Mouse (Mus musculus) mature B cell (primary cell): ENCODE results near the gene Nup205.
"Not testable (repeated sequence)": the region's sequence is repeated elsewhere in the genome, so short reads cannot be mapped to it uniquely, and the experiment has no call there.

Source experiments
- in situ Hi-C: fragments of 300-500 bp; cut with MboI; formaldehyde crosslinking; loops from 2 replicates; pipeline ENCODE4 v1.14.3; 2019

Nup205 gene

DNA sequence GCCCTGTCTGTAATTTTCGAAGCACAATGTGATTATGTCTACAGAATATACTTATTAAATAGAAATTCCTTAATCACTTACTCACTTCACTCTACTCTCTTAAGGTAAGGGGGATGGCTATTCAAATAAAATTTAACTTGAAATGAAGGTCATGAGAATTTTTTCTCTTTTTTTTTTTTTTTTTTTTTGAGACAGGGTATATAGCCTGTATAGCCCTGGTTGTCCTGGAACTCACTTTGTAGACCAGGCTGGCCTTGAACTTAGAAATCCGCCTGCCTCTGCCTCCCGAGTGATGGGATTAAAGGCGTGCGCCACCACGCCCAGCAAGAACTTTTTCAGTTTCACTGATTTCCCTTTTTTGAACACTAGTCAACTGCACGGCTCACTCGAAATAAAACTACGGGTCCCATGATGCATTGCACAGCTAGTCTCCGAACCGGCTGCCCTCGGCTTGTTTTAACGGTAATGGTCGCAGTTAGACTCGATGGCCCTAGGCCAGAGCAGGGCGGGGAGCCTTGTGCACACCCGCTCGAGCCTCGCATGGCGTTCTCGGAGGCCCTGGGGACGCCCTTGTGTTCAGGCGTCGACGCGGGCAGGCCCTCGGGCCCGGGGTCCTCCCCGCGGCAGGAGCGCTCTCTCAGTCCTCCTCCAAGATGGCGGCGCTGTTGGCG, at the start of gene Nup205:
Gene Nup205 (plus strand): TSS at position 443 of the 671 bp plus-strand sequence.
- in situ Hi-C loops: no loop called here

DNA sequence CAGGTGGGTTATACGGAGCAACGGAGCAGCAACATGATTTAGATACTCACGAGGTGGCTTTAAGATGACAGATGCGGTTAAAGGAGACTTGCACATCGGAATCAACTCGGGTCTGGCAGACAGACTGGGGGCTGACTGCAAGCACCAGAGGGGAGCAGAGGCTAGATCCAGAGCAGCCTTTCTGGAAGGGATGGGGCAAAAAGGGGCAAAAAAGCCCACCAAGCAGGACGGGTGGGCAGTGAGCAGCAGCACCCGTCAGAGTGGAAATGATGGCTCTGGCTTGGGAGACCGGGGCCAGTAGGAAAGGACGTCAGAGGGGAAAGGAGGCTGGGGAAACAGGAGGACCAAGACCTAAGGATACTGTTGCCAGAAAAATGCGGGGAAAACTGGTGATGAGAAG, 44.4 kb upstream of the Nup205 start:
- in situ Hi-C loops: no loop called here

DNA sequence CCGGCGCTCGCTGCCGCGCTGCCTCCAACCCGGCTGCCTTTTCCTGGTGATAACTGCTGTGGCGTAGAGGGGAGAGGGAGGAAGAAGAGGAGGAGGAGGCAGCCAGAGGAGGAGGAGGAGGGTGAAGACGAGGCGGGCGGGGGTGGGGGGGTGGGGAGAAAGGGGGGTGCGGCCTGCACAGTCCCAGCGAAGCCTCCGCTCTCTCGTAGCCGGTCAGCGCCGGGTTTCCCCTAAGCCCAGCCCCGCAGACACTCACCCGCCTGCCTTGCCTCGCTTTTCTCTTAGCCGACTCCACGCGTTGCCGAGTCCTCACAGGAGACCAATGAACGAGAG, 44.0 kb upstream of the Nup205 start:
- in situ Hi-C loops: no loop called here

DNA sequence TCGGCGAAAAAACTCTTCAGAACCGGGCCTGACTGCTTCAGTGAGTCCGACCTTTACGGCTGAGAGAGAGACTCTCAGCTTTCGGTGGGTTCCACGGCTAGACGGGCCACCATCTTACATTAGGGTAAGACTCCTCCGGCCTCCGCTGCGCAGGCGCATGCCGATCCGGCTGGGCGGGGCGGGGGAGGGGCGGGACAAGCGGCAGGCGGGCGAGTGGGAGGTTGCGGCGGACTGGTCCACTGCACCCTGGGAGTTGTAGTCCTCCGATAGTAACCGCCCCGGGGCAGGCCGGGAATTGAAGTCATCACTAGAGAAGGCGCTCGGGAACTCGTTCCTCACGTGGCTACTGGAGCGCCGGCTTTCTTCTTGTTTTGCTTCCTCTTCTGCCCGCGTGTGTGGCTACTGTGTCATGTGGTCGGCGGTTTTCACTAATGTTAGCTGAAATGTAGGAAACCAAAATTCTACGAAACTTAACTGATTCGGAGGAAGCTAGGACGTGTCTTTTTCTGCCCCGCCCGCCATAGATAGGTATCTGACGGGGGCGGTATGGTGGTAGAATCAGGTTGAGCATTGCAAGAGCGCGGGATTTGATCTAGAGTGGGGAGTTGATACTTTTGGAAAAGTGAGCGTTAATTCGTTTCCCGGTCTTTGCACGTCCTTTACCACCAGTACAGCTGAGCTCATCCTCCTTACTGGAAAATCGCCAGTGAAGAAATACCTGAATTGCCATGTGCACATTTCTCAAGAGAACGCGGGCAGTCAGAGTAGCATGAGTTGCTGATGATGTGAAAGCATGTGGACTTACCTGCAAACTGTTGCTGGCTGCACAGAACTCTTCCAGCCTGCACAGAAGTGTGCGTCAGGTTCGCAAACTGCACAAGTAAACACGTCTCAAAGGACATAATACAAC, 43.4 kb upstream of the Nup205 start, which contains the start of gene Cnot4:
Gene Cnot4 (minus strand): TSS at position 146 of the 910 bp plus-strand sequence.
- in situ Hi-C loops: no loop called here

DNA sequence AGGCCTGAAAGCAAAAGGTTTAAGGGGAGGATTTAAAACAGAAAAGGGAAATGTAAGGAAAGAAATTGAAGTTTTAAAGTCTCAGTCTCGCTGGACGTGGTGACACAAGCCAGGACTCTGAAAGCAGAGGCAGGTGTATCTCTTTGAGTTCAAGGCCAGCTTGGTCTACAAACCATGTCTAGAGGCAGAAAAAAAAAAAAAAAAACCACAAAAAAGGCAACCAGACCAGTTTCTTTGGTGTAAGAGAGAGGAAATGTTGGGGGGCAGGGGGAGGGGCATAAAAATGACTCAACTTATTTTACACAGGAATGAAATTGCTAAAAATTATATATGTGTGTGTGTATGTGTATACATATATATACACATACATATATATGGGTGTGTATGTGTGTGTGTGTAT, 42.4 kb upstream of the Nup205 start:
- in situ Hi-C loops: no loop called here

DNA sequence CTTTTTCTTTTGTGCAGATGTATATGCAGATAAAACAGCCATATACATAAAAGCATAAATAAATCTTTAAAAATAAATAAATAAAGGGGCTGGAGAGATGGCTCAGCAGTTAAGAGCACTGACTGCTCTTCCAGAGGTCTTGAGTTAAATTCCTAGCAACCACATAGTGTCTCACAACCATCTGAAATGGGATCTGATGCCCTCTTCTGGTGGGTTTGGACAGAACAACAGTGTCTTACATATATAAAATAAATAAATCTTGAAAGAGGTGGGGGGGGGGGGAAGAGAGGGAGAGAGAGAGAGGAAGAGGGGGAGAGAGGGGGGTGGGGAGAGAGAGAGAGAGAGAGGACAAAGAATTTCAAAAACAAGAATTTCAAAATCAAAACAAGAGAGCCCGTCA, 36.9 kb upstream of the Nup205 start:
- in situ Hi-C loops: no loop called here

DNA sequence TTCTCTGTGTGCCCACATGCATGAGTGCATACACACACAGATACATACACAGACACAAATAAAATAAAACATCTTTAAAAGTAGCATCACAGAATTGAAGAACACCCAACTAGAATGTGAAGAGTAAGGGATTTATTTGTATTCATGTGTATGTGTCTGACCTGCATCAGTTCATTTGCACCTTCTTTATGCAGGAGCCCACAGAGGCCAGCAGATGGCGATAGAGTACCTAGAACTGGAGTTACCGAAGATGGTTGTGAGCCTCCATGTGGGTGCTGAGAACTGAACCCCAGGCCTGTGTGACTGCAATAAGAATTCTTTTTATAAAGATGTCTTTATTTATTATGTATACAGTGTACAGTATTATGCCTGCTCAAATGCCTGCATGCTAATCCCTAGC, 31.7 kb upstream of the Nup205 start:
- in situ Hi-C loops: no loop called here

DNA sequence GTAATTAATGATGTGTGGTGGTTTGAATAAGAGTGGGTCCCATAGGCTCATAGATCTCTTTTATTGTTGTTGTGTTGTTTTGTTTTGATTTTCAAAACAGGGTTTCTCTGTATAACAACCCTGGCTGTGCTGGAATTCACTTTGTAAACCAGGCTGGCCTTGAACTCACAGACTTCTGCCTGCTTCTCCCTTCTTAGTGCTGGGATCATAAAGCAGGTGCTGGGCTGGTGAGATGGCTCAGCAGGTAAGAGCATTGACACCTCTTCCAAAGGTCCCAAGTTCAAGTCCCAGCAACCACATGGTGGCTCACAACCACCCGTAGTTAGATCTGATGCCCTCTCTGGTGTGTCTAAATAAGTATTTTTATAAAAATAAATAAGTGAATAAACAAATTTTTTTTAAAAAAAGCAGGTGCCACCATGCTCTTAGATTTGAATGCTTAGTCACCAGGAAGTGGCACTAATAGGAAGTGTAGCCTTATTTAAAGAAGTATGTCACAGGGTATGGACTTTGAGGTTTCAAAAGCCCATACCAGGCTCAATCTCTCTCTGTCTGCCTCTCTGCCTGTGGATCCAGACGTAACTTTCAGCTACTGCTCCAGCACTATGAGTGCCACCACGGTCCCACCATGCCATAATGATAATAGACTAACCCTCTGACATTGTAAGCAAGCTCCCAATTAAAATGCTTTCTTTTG, 29.3 kb upstream of the Nup205 start:
- in situ Hi-C loops: no loop called here

DNA sequence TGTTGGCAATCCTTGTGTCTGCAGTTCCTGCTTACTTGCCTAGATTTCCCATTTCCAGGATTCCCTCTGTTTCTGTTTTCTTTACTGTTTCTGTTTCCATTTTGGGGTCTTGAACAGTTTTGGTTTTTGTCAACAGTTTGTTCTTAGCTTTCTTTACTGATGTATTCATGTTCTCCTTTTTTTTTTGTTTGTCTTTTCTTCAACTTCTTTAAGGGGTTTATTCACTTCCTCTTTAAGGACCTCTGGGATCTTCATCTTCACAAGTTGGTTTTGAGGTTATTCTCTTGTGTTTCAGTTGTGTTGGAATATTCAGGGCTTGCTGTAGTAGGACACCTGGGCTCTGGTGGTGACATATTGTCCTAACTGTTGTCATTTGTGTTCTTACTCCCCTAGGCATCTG, 22.7 kb upstream of the Nup205 start:
- in situ Hi-C loops: no loop called here

DNA sequence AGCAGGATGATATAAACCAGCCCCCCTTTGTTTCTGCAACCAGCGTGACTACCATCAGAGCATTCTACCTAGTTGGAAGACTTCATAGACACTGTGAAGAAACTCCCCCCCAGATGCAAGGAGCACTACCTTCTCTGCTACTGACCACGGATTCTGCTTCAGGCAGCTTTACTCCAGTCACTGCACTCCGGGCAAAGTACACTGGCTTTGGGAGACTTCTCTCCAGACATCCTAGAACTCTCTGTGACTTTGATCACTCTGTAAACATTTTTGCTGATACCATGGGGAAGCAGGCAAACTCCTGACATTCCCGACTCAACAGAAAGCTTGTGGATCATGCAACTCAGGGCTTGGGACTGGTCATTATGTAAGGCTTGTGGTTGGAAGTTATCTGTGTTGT, 8.0 kb upstream of the Nup205 start:
- in situ Hi-C loops: no loop called here

DNA sequence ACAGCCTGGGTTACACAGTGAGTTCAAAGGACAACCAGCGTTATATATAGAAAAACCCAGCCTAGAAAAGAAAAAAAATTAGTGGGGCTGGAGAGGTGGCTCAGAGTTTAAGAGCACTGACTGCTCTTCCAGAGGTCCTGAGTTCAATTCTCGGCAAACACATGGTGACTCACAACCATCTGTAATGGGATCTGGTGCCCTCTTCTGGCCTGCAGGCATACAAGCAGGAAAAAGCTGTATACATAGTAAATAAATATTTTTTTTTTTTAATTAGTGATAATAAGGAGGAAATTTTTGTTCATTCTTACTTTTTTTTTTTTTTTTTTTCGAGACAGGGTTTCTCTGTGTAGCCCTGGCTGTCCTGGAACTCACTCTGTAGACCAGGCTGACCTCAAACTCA, 5.2 kb upstream of the Nup205 start:
- in situ Hi-C loops: not testable (repeated sequence)

DNA sequence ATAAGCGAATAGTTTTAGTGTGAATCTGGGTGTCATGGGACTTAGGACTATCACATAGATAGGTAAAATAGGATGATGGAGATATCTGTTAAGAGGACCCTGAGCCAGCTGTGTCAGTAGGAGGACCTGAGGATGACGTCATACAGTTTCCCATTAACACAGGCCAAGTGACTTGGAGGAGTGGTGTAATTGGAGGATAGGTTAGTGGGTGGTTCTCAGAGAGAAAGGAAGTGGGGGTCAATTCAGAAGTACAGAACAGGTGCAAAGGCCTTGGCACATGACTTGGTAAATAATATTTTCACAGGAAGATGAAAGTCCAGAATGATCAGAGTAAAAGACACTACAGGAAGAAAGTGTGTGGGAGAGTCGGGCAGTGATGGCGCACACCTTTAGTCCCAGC, 4.0 kb upstream of the Nup205 start:
- in situ Hi-C loops: no loop called here

DNA sequence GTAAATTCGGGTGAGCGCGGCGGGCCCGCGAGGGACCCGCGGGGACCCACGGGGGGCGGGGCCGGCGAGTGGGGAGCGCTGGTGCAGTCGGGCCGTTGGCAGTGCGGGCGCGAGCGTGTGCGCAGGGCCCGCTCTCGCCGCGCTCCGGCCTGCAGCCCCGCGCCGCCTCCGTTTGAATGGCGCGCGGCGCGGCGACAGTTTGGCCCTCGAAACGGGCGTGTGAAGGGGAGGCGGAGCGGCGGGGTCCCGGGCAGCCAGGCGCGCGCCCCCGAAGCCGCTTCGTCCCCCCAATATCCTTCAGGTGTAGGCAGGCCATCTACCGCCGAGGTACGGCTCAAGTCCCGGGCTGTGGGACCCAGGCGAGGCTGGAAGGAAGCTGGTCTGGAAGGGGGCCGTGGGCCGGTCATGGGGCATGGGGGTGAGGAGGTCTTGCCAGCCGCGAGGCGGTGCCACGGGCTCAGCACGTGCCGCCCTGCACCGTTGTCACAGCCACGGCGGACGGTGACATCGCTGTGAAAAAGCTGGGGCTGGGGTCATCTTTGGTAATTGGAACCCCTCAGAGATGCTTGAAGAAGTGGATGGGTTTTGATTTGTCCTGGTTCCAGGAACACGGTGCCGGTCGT, 540 bp downstream of the Nup205 start:
- in situ Hi-C loops: no loop called here

DNA sequence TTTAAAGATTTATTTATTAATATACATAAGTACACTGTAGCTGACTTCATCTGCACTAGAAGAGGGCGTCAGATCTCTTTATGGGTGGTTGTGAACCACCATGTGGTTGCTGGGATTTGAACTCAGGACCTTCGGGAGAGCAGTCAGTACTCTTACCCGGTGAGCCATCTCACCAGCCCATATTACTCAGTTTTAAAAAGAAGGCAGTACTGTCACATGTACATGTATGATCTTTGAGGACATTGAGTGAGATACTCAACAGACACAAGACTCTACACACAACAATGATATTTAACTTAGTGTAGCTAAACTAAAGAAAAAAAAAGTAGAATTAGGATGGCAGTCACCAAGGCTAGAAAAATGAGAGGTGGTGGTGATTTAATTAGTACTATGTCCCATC, 2.1 kb downstream of the Nup205 start:
- in situ Hi-C loops: not testable (repeated sequence)

DNA sequence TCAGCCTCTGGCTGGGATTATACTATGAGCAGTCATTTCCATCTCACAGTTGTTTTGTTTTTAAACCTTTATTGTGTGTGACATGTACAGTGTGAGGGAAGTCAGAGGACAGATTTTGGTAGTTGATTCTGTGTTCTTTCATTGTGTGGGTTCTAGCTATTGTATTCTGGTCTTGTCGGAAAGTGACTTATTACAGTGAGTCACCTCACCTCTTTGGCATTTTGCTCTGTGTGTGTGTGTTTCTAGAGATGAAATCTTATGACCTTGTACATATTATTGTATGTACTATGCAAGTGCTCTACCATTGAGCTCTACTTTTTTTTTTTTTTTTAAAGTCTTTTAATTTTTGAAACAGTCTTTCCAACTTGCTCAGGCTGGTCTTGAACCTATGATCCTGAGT, 7.6 kb downstream of the Nup205 start:
- in situ Hi-C loops: no loop called here

DNA sequence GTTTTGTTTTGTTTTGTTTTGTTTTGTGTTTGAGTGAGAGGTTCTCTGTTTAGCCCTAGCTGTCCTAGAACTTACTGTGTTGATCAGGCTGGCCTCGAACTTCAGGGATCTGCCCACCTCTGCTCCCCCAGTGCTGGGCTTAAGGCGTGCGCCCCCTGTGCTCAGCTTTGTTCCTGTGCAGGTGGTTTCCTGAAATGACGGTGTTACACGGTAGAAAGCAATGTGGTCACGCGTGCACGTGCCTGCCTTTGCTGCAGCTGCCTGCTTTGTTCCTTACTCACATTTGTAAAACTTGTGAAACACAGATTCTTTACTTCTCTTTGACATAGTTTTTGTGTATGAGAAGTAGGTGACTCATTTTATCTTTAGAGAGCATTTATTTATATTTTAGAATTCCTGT, 14.0 kb downstream of the Nup205 start:
- in situ Hi-C loops: no loop called here

DNA sequence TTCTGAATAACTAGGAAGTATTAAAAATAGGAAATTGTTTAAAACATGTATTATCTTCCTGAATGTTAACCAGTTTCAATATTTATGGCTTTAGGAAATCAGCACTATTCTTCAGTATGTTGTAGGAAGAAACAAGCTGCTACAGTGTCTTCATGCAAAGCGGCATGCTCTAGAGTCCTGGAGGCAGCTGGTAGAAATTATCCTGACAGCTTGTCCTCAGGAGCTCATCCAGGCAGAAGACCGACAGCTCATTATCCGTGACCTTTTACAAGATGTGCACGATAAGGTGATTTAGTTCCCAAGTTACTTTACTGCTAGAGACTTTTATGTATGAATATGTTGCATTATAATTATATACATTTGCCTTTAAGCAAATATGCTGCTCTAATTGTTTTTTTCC, 48.5 kb downstream of the Nup205 start:
- in situ Hi-C loops: no loop called here

DNA sequence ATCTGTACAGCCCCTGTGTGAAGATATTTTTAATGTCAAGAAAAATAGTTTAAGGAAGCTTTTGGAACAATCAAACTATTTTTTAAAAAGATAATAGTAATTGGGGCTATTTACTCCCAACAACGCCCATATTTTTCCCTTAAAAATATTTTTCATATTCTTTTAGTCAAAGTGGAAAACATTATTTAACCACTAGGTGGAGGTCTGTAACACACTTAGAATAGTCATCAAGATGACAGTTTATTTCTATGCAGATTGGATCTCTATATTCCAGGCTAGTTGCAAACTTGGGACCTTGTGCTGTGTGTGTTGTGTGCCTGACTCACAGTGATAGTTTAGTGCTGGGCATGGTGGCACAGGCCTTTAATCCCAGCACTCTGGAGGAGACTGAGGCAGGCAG, 52.2 kb downstream of the Nup205 start:
- in situ Hi-C loops: no loop called here

DNA sequence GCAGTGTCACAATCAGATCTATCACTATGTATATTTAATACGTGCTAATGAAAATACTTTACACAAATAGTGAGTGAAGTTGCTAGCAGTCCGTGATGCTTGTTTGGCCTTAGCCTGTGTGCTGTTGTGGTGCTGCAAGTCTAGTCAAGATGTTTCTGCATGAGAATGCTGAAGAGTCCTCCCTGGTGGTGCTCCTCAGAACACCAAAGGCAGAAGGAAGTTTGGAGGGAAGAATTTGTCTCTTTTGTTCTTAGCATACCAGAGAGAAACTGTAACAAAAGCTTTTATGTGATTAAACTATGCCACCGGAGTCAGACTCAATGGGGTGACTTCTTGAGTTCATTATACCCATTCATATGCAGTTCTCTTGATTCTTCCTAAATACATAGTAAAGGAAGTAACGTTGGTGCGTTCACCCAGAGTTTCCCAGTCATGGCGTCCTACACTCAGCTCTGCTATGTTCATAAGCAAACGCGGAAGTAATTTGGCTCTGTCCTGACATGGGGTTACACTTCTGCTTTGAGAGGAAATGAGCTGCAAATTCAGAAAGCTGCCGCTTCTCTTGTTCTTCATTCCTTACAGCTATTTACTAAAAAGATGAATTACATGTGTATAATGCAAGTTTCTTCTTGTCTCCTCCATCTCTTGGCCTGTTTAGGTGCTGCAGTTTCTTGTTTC, 59.0 kb downstream of the Nup205 start:
- in situ Hi-C loops: no loop called here

DNA sequence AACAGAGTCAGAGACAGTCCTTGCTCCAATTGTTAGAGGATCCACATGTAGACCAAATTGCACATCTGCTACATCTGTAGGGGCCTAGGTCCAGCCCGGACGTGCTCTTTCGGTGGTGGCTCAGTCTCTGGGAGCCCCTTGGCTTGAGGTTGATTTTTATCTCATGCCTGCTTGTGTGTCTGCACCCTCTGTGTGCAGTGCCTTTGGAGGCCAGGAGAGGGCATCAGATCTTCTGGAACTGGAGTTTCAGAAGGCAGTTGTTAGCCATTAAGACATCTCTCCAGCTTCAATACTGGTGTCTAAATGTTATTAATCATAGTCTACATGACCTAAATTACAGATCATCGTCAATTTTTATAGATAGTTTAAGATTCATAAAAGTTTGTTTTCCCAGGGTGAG, 66.0 kb downstream of the Nup205 start:
- in situ Hi-C loops: no loop called here

DNA sequence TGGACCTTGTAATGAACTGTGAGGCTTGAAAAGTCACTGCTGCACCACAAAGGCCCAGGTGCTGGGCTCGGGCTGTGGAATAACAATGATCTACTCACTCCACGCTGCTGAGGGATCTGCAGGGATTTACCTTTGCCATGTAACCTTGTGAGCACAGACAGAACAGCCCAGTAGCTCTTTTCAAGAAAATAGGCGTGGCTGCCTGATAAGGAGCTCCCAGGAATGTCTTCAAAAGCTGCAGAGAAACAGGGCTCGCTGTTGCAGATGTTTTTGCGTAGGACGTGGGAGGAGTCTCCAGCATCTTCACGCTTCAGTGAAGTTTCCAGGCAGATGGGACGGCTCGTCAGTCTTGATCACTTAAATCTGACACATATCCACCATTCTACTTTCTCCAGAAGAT, 66.8 kb downstream of the Nup205 start:
- in situ Hi-C loops: no loop called here

DNA sequence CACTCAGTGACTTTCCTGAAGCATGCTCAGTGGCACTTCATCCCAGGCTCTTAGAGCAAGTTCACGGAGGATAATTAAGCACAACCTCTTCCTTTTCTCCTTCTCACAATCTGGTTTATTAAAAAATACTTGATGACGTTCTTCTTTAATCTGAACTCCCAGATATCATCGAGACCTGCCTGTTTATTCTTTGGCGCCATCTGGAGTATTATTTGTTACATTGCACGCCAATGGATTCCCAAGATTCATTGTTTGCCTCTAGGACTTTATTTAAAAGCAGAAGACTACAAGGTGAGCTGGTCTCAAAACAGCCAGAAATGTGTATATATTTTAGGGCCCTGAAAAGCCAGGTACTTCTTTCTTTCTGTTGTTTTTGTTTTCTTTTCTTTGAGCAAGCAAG, 67.9 kb downstream of the Nup205 start:
- in situ Hi-C loops: no loop called here
